Mouse (Mus musculus) adrenal gland, adult 8-10 months (tissue): Measurements from ENCODE around the gene Rapgef6. TPM values are rescaled to one million over a fixed set of nuclear protein-coding genes. Genes with fewer than 3 reads are reported as not detected.

Source experiments
- DNase-seq: peaks from one replicate; pipeline ENCODE4 v3.0.0; 2022
- total RNA-seq, 4 experiments: library from RNA; stranded (reverse); gene quantifications; 2 replicates each; pipeline ENCODE4 v1.2.4; 2022

The Rapgef6 gene
- 10 to 100 TPM; 26.5 to 40.6 (median 34.5) TPM for total RNA-seq

GRCm38 (mm10) chr11:54522529-54523430 lies at the start of gene Rapgef6:
Gene Rapgef6, plus strand, starts transcription at chr11:54522847.
- peak; percentile 98 for DNase-seq

GRCm38 (mm10) chr11:54478414-54478813 lies 44.2 kb upstream of the Rapgef6 start:
- no peak for DNase-seq

GRCm38 (mm10) chr11:54486041-54486440 lies 36.6 kb upstream of the Rapgef6 start:
- no peak for DNase-seq

- DNase-seq, result no peak
These were observed 30.6 kb upstream of the Rapgef6 start for GRCm38 (mm10) chr11:54491946-54492558.

- DNase-seq, result no peak
These were observed 30.1 kb upstream of the Rapgef6 start for GRCm38 (mm10) chr11:54492559-54492958.

- no peak for DNase-seq
These were observed 22.8 kb upstream of the Rapgef6 start for GRCm38 (mm10) chr11:54499838-54500237.

GRCm38 (mm10) chr11:54502546-54503245 lies 20.0 kb upstream of the Rapgef6 start:
- no peak for DNase-seq

- no peak for DNase-seq
These were observed 9.1 kb upstream of the Rapgef6 start for GRCm38 (mm10) chr11:54513584-54513983.

- peak; percentile 8 for DNase-seq
These were observed 619 bp upstream of the Rapgef6 start for GRCm38 (mm10) chr11:54521927-54522528.

GRCm38 (mm10) chr11:54523431-54524001 lies 869 bp downstream of the Rapgef6 start:
- no peak for DNase-seq

GRCm38 (mm10) chr11:54528002-54528401 lies 5.4 kb downstream of the Rapgef6 start:
- no peak for DNase-seq

- DNase-seq, result no peak
These were observed 7.7 kb downstream of the Rapgef6 start for GRCm38 (mm10) chr11:54530391-54530790.

GRCm38 (mm10) chr11:54530916-54531315 lies 8.3 kb downstream of the Rapgef6 start:
- no peak for DNase-seq

- DNase-seq, result no peak
These were observed 11.2 kb downstream of the Rapgef6 start for GRCm38 (mm10) chr11:54533834-54534233.

- DNase-seq, result peak; percentile 33
These were observed 12.2 kb downstream of the Rapgef6 start for GRCm38 (mm10) chr11:54534871-54535270.

- DNase-seq, result no peak
These were observed 16.4 kb downstream of the Rapgef6 start for GRCm38 (mm10) chr11:54539031-54539430.

GRCm38 (mm10) chr11:54539486-54539885 lies 16.8 kb downstream of the Rapgef6 start:
- DNase-seq, result no peak

- DNase-seq, result no peak
These were observed 17.7 kb downstream of the Rapgef6 start for GRCm38 (mm10) chr11:54540328-54540727.

GRCm38 (mm10) chr11:54542414-54542813 lies 19.8 kb downstream of the Rapgef6 start:
- DNase-seq, result no peak

- no peak for DNase-seq
These were observed 32.3 kb downstream of the Rapgef6 start for GRCm38 (mm10) chr11:54554970-54555369.

GRCm38 (mm10) chr11:54562761-54563160 lies 40.1 kb downstream of the Rapgef6 start:
- no peak for DNase-seq

- no peak for DNase-seq
These were observed 45.3 kb downstream of the Rapgef6 start for GRCm38 (mm10) chr11:54567959-54568358.
